Mouse (Mus musculus) brain, embryonic 14.5 days (tissue): ENCODE data around the gene Them7. TPM values are rescaled to one million over a fixed set of nuclear protein-coding genes. Genes with fewer than 3 reads are reported as not detected.
A peak's percentile ranks its signal among the peaks of the same experiment; 100 is the strongest.

Experiments used
- DNase-seq: peaks from one replicate; pipeline ENCODE4 v3.0.0-alpha.2; 2011; ENCODE audit warnings: low read depth
- CTCF ChIP-seq: fragments of 200-500 bp; IDR thresholded peaks from 2 replicates; pipeline ENCODE4 v1.5.1; 2012; ENCODE audit warnings: inconsistent platforms, mild to moderate bottlenecking, moderate library complexity, borderline replicate concordance; ENCODE audit not compliant: insufficient read depth, insufficient read length; ENCODE audit errors: extremely low read depth
- POLR2A ChIP-seq: fragments of 200-500 bp; IDR thresholded peaks from 2 replicates; pipeline ENCODE4 v1.6.1; 2012; ENCODE audit warnings: mild to moderate bottlenecking, inconsistent platforms, borderline replicate concordance; ENCODE audit not compliant: poor library complexity, insufficient read depth, insufficient read length, severe bottlenecking; ENCODE audit errors: extremely low read depth
- polyA plus RNA-seq: library from polyadenylated mRNA; depleted of rRNA; stranded (reverse); fragments of >200 nt; gene quantifications from 2 replicates; pipeline ENCODE4 v1.2.3, GENCODE M21; 2012

Gene Them7
- polyA plus RNA-seq, 1 experiment = 0.04 TPM

DNA sequence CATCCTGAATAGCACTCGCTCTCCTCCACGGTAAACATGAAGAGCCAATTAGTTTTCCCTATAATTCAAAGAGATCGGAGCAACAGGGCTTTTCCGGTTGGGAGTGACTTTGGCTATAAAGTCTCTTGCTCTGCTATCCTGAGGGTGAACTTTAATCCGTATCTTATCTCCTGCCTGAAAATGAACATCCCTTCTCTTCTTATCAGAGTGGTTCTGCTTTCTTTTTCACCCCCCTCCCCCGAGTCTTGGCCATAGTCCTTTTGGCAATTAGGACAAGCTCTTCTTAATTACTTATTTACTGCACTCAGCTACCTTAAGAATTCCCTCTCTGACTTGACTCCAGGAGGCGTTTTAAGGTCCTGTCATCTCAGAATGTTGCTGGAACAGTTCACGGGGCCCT, 8.2 kb upstream of the Them7 start:
- no peak for DNase-seq

GRCm38 (mm10) chr2:105219229-105219628, 4.9 kb upstream of the Them7 start:
- no peak for TF ChIP-seq CTCF
- no peak for TF ChIP-seq POLR2A
- no peak for DNase-seq

More for the DNA sequence above, 8.2 kb upstream of the Them7 start:
- TF ChIP-seq CTCF (no peak), POLR2A (no peak)

GRCm38 (mm10) chr2:105219664-105220063, 4.5 kb upstream of the Them7 start:
- DNase-seq = no peak
- TF ChIP-seq POLR2A (no peak), CTCF (no peak)

- TF ChIP-seq POLR2A (no peak), CTCF (no peak)
- no peak for DNase-seq
These were observed 3.3 kb upstream of the Them7 start for GRCm38 (mm10) chr2:105220738-105221303.

- no peak for TF ChIP-seq POLR2A
- no peak for TF ChIP-seq CTCF
- no peak for DNase-seq
These were observed 514 bp upstream of the Them7 start for GRCm38 (mm10) chr2:105223606-105224005.

DNA sequence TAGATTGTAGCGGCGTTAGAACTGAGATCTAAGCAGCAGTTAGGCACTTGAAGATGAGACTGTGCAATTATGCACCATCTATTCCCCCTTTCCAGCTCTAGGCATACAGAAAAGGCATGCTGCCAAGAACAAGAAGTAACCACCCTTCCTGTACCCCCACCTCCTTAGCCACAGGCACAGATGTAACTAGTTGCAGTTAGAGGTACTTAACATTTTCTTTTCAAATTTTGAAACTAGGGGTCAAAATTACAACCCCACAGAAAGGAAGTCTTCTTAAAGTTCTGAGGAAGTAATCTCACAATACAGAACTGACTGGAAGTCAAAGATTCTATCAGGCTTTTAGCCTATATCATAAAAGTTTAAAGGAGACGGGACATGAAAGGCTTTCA, 861 bp downstream of the Them7 start:
- TF ChIP-seq CTCF = no peak
- no peak for TF ChIP-seq POLR2A
- DNase-seq = no peak

GRCm38 (mm10) chr2:105226297-105226958, 2.3 kb downstream of the Them7 start:
- no peak for TF ChIP-seq POLR2A
- no peak for TF ChIP-seq CTCF
- no peak for DNase-seq

DNA sequence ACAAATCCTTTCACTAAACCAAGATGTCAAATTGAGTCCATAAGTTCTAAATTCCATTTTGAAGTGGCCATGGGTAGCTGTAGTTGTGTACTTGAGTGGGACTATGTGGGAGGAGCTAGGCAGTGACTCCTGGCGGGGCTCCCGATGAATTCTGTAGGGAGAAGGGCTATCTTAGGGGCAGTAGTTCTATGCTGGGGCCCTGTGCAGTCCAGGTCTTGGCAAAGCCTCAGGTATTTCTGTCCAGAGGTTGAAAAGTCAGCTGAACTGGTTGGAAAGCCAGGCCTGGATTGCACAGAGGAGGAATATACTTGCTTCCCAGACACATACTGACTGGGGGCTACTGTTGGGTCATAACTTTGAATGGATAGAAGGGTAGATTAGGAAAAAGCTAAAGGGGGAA, 4.3 kb downstream of the Them7 start:
- TF ChIP-seq POLR2A = no peak
- no peak for TF ChIP-seq CTCF
- no peak for DNase-seq

DNA sequence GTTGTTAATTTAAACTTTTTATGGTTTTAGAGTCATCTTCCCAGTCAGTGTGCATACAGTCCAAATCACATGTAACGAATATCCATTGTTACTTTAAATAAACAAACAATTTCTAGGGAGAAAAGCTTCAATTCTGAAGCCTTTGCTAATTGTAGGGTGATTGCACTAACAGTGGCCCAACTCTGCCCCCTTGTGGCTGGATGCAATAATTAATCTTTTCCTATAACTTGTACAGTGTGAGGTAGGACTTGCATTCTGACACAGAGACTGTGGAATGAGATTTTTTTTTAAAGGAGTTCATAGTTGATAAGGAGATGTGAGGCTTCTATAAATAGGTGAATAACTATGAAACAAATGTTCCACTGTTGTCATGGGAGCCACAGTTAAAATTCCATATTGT, 6.2 kb downstream of the Them7 start:
- peak; percentile 85 for DNase-seq
- TF ChIP-seq POLR2A (no peak), CTCF (peak; percentile 71; the same call in 1 of the 2 replicates)

GRCm38 (mm10) chr2:105232386-105232785, 8.3 kb downstream of the Them7 start:
- TF ChIP-seq CTCF = no peak

DNA sequence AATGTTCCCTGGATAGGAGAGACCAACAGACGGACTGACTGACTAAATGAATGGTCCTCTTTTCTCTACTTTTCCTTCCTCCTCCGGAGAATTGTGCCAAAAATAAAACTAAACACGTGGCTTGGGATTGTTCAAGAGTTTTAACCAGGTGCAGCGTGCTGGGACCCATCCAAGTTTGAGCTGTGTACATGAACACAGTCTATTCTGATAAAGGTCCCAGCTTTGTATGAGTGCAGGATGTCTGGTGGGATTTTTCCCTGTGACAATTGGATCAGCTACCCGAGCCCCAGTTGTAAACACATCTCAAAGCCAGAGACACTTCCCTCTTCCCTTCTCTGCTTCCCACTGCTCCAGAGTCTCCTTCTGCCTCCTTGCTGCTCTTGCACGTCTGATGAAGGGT, 10.2 kb downstream of the Them7 start:
- TF ChIP-seq POLR2A = no peak
- no peak for TF ChIP-seq CTCF
- no peak for DNase-seq

More at GRCm38 (mm10) chr2:105232386-105232785, 8.3 kb downstream of the Them7 start:
- no peak for DNase-seq

GRCm38 (mm10) chr2:105235380-105236115, 11.4 kb downstream of the Them7 start:
- no peak for DNase-seq
- no peak for TF ChIP-seq CTCF
- no peak for TF ChIP-seq POLR2A

GRCm38 (mm10) chr2:105237424-105237823, 13.3 kb downstream of the Them7 start:
- TF ChIP-seq CTCF = no peak
- TF ChIP-seq POLR2A = no peak
- no peak for DNase-seq
